Mouse (Mus musculus) olfactory bulb, adult 2 months (tissue): ENCODE measurements around the gene Lrrc27.

Experiments used
- CTCF ChIP-seq: fragments of 200-500 bp; IDR thresholded peaks from 2 replicates; pipeline ENCODE4 v1.5.1; 2012; ENCODE audit warnings: low read depth, mild to moderate bottlenecking, low read length, moderate library complexity; ENCODE audit not compliant: insufficient read depth
- POLR2A ChIP-seq: fragments of 200-500 bp; IDR thresholded peaks from 2 replicates; pipeline ENCODE4 v1.6.1; 2012; ENCODE audit warnings: mild to moderate bottlenecking, low read depth, low read length, moderate library complexity; ENCODE audit not compliant: insufficient read depth

GRCm38 (mm10) chr7:139279571-139279970 lies 66.8 kb downstream of the Lrrc27 start:
- no peak for TF ChIP-seq CTCF
- TF ChIP-seq POLR2A, result no peak
